Mouse (Mus musculus) ES-E14 (cell line): ENCODE measurements at regions not wholly inside any gene's neighbourhood (a gene's known extent, or its start where the extent isn't known, plus 50 kb on each side); places are given as distances from the start of the nearest gene placed in this dataset.

Source experiments
- DNase-seq: peaks from one replicate; pipeline ENCODE4 v3.0.0-alpha.2; 2013; ENCODE audit warnings: low read depth, low spot score
- H3K27ac ChIP-seq: 2 replicates; pipeline ENCODE4 v1.5.1; 2012; ENCODE audit warnings: low read depth, mild to moderate bottlenecking, low read length, moderate library complexity, mixed read lengths; ENCODE audit not compliant: poor library complexity, insufficient read depth, severe bottlenecking
- H3K36me3 ChIP-seq: 2 replicates; pipeline ENCODE4 v1.6.1; 2012; ENCODE audit warnings: mild to moderate bottlenecking, low read length, moderate library complexity, mixed read lengths; ENCODE audit not compliant: control insufficient read depth, poor library complexity, insufficient read depth, severe bottlenecking
- H3K4me1 ChIP-seq, 2 experiments: fragments of 150-350 bp in 1 of 2; sonication (generic) in 1 of 2; 2 replicates each; pipeline ENCODE4 v1.6.1; 2012; ENCODE audit warnings: low read length in 2 of 2, mild to moderate bottlenecking in 1 of 2, mixed read lengths in 1 of 2; ENCODE audit not compliant: control insufficient read depth in 2 of 2, insufficient read depth in 2 of 2, poor library complexity in 1 of 2
- H3K4me3 ChIP-seq, 2 experiments: fragments of 150-350 bp in 1 of 2; sonication (generic) in 1 of 2; 2 replicates each; pipeline ENCODE4 v1.5.1; 2012; ENCODE audit warnings: low read length in 2 of 2, low read depth in 1 of 2, mild to moderate bottlenecking in 1 of 2, mixed read lengths in 1 of 2; ENCODE audit not compliant: insufficient read depth in 1 of 2, poor library complexity in 1 of 2, severe bottlenecking in 1 of 2
- H3K9ac ChIP-seq: 2 replicates; pipeline ENCODE4 v1.6.1; 2012; ENCODE audit warnings: low read depth, mild to moderate bottlenecking, low read length, mixed read lengths; ENCODE audit not compliant: poor library complexity, insufficient read depth, severe bottlenecking
- H3K9me3 ChIP-seq: fragments of 150-350 bp; sonication (generic); 2 replicates; pipeline ENCODE4 v1.6.1; 2012; ENCODE audit warnings: low read depth, mild to moderate bottlenecking, low read length; ENCODE audit not compliant: control insufficient read depth, insufficient read depth
- CHD2 ChIP-seq: IDR thresholded peaks from 2 replicates; pipeline ENCODE4 v1.6.1; 2014; ENCODE audit warnings: mild to moderate bottlenecking, low read depth, low read length, inconsistent platforms
- HCFC1 ChIP-seq: IDR thresholded peaks from 2 replicates; pipeline ENCODE4 v1.6.1; 2012; ENCODE audit warnings: low read length, inconsistent platforms, borderline replicate concordance; ENCODE audit not compliant: insufficient read depth
- MAFK ChIP-seq: IDR thresholded peaks from 2 replicates; pipeline ENCODE4 v1.6.1; 2014; ENCODE audit warnings: mild to moderate bottlenecking, low read depth, low read length, inconsistent platforms; ENCODE audit not compliant: insufficient read depth
- ZC3H11A ChIP-seq: IDR thresholded peaks from 2 replicates; pipeline ENCODE4 v1.6.1; 2012; ENCODE audit warnings: low read depth, mild to moderate bottlenecking, inconsistent platforms, low read length, borderline replicate concordance
- ZNF384 ChIP-seq: IDR thresholded peaks from 2 replicates; pipeline ENCODE4 v1.6.1; 2012; ENCODE audit warnings: low read depth, low read length, inconsistent platforms
- in situ Hi-C, 2 experiments: fragments of 600-800 bp; cut with MboI; formaldehyde crosslinking; loops; one replicate each; pipeline ENCODE4 v1.15.1; 2025; ENCODE audit warnings: low sequenced_read_pairs in 2 of 2, inconsistent platforms in 1 of 2; ENCODE audit not compliant: unreplicated experiment in 2 of 2

- Histone ChIP-seq H3K27ac (no peak overlapping the region), H3K4me3 (no peak overlapping the region), H3K36me3 (no peaks in the 10 kb centered on the region), H3K4me1 (no peaks in the 10 kb centered on the region), H3K9me3 (no peaks in the 10 kb centered on the region), H3K9ac (no peak overlapping the region)
- in situ Hi-C loops, result no loop called here
- TF ChIP-seq ZC3H11A (no peak), CHD2 (no peak), MAFK (no peak), HCFC1 (no peak), ZNF384 (no peak)
- DNase-seq, result no peak
These were observed 347.7 kb downstream of the Cypt12 start for GRCm38 (mm10) chr3:18295921-18296320.

GRCm38 (mm10) chr3:18298699-18299098, 350.5 kb downstream of the Cypt12 start:
- H3K27ac ChIP-seq, result no peak overlapping the region
- H3K4me1 ChIP-seq, result no peaks in the 10 kb centered on the region
- no peaks in the 10 kb centered on the region for H3K9me3 ChIP-seq
- TF ChIP-seq ZC3H11A (no peak), ZNF384 (no peak), MAFK (no peak), HCFC1 (no peak), CHD2 (no peak)
- H3K4me3 ChIP-seq, result no peak overlapping the region
- in situ Hi-C loops, result no loop called here
- H3K9ac ChIP-seq, result no peak overlapping the region
- DNase-seq, result no peak
- H3K36me3 ChIP-seq, result no peaks in the 10 kb centered on the region

GRCm38 (mm10) chr3:18299502-18299901, 351.3 kb downstream of the Cypt12 start:
- no peaks in the 10 kb centered on the region for H3K4me1 ChIP-seq
- no peaks in the 10 kb centered on the region for H3K9me3 ChIP-seq
- no peak overlapping the region for H3K4me3 ChIP-seq
- no peak overlapping the region for H3K9ac ChIP-seq
- in situ Hi-C loops, result no loop called here
- DNase-seq, result no peak
- H3K27ac ChIP-seq, result no peak overlapping the region
- H3K36me3 ChIP-seq, result no peaks in the 10 kb centered on the region
- TF ChIP-seq MAFK (no peak), CHD2 (no peak), ZC3H11A (no peak), HCFC1 (no peak), ZNF384 (no peak)

- in situ Hi-C loops, result no loop called here
- Histone ChIP-seq H3K9me3 (no peaks in the 10 kb centered on the region), H3K4me1 (no peaks in the 10 kb centered on the region), H3K4me3 (no peak overlapping the region), H3K36me3 (no peaks in the 10 kb centered on the region), H3K9ac (no peak overlapping the region), H3K27ac (no peak overlapping the region)
- no peak for DNase-seq
- no peak for TF ChIP-seq ZC3H11A
- TF ChIP-seq MAFK, result no peak
- no peak for TF ChIP-seq HCFC1
- no peak for TF ChIP-seq ZNF384
- no peak for TF ChIP-seq CHD2
These were observed 371.2 kb downstream of the Cypt12 start for GRCm38 (mm10) chr3:18319433-18319832.

- Histone ChIP-seq H3K4me1 (no peaks in the 10 kb centered on the region), H3K4me3 (no peak overlapping the region), H3K9ac (no peak overlapping the region), H3K9me3 (no peaks in the 10 kb centered on the region), H3K36me3 (no peaks in the 10 kb centered on the region), H3K27ac (no peak overlapping the region)
- in situ Hi-C loops, result no loop called here
- TF ChIP-seq MAFK (no peak), CHD2 (no peak), ZNF384 (no peak), HCFC1 (no peak), ZC3H11A (no peak)
- no peak for DNase-seq
These were observed 385.0 kb downstream of the Cypt12 start for GRCm38 (mm10) chr3:18333182-18333581.
